Mouse (Mus musculus): ENCODE results near the gene Rab4b.

DNA sequence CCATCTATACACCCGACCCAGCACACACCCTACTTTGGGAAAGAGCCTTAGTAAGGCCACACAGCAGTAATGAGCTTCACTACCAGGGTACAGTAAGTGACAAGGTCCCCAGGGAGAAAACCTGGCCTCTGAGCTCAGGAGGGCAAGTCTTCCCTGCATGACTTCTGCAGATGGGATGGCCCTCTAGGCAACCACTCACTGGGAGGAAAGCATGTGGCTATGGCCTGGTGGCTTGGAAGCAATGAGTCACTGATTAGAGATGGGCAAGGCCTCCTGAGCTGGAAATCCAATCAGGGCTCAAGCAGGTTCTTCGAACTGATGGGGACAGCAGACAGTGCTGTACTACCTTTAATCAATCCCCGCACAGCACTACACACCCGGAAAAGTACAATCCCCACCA lies 17.0 kb downstream of the Rab4b start:
- TF ChIP-seq CTCF (IDR thresholded peaks at IDR 0.05; ENCODE audit: low read depth, low read length) (no peak), POLR2A (IDR thresholded peaks at IDR 0.05; ENCODE audit: borderline replicate concordance, low read depth, low read length) (no peak)
